Mouse (Mus musculus): ENCODE measurements around the gene Fndc3b. TPM values are rescaled to one million over a fixed set of nuclear protein-coding genes. Genes with fewer than 3 reads are reported as not detected.

Gene Fndc3b
- total RNA-seq, 1 experiment from 2014 or later, result 14.3 TPM

DNA sequence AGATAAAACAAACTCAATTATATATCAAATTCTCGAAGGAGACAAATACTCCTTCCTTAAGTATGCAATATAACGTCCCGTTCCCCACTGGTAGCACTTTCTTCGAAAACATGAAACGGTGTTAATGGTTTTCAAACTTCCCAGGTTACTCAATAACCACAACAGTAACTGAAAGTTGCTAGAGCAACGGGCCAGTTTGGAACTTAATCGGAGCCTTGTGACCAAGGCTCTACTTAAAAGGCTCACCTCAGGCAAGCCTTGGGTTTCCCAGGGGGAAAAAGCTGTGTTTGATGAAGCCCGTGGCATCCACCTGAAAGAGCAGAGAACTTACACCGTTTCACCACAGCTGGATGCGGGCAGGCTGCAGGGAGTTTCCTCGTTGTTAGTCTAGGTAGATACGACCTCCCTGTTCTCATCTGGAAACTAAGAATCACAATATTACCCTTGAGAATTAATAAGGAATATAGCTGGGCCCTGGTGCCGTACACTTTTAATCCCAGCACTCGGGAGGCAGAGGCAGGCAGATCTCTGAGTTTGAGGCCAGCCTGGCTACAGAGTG is 25.4 kb downstream of the Fndc3b start:
- ATAC-seq (ENCODE audit: extremely low read depth, insufficient number of reproducible peaks, low FRiP score, poor library complexity, severe bottlenecking), result no peak

DNA sequence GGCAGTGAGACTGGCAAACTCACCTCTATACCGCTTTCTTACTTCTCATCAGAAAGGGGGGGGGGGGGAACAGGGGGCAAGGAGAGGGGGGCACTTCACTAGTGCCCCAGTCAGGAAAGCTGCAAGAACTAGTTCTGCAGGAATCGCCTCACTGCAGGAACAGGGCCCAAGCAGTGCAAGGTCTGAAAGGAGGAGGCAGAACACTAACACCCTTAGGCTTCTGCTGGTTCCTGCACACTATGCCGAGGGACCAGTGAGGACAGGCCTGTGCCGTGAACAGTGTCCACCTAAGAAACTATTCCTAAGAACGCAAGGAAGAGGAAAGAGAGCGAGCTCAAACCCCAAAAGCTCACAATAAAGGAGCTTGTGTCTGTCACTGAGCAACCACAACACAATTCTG is 26.0 kb downstream of the Fndc3b start:
- ATAC-seq (ENCODE audit: extremely low read depth, insufficient number of reproducible peaks, low FRiP score, poor library complexity, severe bottlenecking), result no peak

DNA sequence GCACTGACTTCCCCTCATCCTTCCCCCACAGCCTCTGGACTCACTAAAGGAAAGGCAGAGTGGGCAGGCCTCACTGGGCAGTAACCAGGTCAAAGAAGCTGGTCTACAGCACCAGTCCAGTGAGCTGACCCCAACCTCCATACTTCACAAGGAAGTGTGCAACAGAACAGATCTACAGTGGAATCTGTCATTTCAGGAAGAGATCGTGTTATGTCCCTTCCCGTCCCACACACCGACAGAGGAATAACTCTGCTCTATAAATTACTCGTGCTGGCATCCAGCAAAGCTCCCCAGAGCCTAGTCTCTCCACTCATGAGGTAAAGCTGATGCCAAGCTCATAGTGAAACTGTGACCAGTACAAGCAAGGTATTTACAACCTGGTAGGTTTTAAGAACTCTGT is 27.7 kb downstream of the Fndc3b start:
- no peak for ATAC-seq (ENCODE audit: extremely low read depth, insufficient number of reproducible peaks, low FRiP score, poor library complexity, severe bottlenecking)

DNA sequence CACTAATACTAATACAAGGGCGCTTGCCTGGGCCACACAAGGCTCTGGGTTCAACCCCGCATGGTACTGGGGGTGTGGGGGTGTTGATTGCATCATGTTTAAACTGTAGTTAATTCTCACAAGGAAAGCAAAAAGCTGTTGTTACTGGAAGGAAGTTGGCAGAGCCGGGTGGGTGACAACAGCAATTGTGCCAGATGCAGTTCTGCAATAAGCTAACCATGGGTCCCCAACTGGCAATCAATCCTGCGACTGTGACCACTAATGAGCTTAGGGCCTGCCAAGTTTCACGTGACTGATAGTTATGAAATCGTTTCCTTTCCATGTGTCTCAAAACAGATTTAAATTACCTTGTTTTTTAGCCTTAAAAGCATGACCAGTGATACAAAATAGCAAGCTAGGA is 33.5 kb downstream of the Fndc3b start:
- ATAC-seq (ENCODE audit: extremely low read depth, insufficient number of reproducible peaks, low FRiP score, poor library complexity, severe bottlenecking), result no peak

DNA sequence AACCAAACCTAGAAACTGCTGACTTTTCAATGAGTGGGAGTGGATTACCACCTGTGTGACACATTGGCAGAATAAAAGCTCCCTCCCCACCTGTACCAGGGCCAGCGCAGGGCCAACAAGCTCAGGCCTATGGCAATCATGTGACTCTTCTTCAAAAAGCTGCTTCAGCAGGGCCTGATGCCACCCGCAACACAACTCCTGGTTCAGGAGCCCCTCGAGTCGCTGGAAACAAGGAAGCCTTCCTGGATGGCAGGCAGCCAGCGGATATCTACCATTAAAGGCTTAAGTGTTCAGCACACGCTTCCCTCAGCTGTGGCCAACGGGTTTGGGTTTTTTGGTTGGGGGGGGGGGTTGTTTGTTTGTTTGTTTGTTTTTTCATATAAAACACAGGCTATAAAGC is 37.4 kb downstream of the Fndc3b start:
- ATAC-seq (ENCODE audit: extremely low read depth, insufficient number of reproducible peaks, low FRiP score, poor library complexity, severe bottlenecking), result no peak

DNA sequence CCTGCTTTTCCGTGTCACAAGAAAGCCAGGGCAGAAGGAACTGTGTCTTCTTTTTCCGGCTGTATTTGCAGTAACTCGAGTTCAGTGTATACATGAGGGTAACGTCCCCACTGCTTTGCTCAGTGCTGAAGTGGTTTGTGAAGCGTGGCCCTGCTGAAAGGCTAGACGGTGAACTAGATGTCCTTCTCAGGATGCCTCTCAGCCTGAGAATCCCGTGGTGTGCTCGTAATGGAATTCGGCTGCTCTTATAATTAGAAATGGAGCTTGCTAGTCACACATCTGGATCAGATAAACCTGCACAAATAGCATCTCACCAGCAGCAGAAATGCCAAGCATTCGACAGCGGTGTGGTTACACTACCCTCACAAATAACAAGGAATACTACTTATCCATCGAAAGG is 40.7 kb downstream of the Fndc3b start:
- ATAC-seq (ENCODE audit: extremely low read depth, insufficient number of reproducible peaks, low FRiP score, poor library complexity, severe bottlenecking), result no peak

DNA sequence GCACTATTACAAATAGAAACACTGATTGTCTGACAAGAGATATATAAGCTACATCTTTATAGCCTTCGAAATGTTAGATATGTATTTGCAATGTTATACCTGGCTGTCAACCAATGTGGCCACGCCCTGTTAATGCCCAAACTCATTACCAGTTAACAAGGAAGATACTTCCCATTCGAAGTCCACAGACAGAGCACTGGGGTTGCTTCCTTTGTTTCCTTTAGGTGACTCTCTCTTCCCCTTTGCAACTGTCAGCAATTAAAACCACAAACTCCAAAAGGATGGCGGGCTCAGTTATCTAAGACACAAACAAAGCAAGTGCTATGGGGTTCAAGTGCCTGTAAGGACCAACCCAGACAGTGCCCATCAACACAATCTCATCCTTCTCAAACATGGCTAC is 43.8 kb downstream of the Fndc3b start:
- ATAC-seq (ENCODE audit: extremely low read depth, insufficient number of reproducible peaks, low FRiP score, poor library complexity, severe bottlenecking), result no peak

DNA sequence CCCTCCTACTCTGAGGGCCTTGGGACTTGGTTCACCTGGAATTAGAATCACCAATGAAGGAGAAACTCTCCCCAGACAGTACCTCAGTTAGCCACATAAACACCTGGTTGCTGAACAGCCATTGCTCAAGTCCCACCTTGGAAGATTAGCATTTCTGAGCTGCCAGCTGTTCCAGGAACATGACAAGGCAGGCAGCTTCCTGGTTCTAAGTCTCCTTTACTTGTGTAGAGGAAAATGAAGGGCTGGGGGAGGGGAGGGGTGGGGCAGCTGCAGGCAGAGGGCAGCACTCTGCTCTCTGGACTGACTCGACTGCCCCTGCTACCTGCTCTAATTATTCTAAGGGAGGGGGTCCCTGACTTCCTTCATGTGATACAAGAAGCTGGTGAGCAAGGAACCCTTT is 45.8 kb downstream of the Fndc3b start:
- ATAC-seq (ENCODE audit: extremely low read depth, insufficient number of reproducible peaks, low FRiP score, poor library complexity, severe bottlenecking), result no peak

DNA sequence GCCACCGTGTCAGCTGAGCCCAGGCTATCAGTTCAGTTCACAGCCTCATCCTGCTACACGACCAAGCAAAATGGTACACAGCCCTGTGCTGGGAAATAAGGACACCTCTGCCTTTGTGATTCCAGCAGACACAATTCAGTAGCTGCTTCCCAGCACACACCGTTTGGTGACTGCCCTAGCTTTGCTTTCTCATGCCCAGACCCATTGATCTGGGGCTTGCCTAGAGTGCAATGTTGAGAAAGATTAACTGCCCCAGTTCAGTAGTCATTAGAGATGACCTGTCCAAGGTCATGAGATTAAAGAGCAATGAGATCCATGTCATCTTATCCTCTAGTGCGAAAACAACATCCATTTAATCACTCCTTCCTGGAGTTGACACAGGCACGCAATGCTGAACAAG is 47.9 kb downstream of the Fndc3b start:
- ATAC-seq (ENCODE audit: extremely low read depth, insufficient number of reproducible peaks, low FRiP score, poor library complexity, severe bottlenecking), result no peak

DNA sequence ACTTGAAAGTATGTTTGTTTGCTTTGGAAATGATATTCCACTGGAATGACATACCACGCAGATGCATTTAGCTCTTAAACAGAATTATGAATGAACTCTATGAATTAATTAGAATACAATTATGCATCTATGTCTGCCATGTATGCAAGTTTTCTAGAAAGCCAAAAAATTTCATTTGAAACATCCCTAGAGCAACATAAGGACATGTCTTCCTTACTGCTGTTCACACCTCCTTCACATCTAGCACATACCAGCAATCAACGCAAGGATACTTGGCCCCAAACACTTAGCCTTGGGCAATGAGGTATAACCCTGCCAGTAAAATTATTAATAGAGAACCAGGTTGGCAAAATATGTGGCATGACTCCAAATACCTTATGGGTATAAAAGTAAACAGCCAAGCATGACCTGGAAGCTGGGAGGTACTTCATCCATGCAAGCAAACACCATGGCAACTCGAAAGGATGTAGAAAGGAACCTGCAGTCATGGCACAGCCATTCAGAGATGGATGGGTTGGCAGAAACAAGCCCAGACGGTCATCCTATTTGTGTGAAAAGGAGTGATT is 52.8 kb downstream of the Fndc3b start:
- ATAC-seq (ENCODE audit: extremely low read depth, insufficient number of reproducible peaks, low FRiP score, poor library complexity, severe bottlenecking), result no peak

DNA sequence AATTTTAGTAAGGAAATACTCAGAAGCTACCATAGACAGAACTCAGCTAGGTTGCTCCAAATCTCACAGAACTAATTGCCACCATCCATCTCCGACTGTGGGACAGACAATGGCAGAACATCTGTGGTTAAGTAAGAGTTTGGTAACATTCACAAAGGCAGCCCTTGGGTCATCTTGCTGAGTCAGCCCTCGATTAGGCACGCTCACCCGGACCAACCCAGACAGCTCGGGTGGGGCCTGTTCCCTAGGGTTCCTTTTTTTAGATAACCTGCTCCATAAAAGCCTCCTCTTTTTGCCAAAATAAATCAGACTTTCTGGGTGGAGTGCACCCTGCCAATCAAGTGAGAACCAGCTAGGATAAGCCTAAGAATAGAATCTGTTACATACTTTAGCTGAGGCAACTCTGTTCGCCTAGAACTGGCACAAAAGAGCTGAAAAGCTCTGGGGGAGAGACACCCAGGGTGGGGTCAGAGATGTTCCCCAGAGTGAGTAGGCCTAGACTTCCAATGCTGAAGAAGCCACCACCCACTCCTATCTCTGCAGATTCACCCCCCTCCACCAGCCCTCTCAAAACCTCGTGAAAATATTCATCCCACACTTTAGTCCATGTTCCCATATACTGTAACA is 54.2 kb downstream of the Fndc3b start:
- ATAC-seq (ENCODE audit: extremely low read depth, insufficient number of reproducible peaks, low FRiP score, poor library complexity, severe bottlenecking), result peak; percentile 77

DNA sequence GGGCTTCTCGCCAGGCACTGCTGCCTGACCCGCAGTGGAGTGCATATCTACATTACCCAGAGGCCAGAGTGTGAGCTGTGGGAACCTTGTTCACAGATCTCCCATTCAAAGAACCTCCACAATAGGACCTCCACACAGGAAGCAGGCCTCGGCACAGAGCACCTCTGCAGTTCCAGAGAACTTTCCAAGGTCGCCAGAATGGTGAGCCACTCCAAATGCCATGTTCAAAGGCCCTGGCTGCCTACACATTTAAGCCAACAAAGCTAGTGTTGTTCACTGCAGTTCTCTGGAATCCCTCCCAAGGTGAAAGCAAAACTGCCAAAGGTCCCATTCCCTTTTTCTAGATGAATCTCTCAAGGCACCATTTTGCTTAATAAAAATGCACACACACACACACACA is 55.4 kb downstream of the Fndc3b start:
- ATAC-seq (ENCODE audit: extremely low read depth, insufficient number of reproducible peaks, low FRiP score, poor library complexity, severe bottlenecking), result no peak

DNA sequence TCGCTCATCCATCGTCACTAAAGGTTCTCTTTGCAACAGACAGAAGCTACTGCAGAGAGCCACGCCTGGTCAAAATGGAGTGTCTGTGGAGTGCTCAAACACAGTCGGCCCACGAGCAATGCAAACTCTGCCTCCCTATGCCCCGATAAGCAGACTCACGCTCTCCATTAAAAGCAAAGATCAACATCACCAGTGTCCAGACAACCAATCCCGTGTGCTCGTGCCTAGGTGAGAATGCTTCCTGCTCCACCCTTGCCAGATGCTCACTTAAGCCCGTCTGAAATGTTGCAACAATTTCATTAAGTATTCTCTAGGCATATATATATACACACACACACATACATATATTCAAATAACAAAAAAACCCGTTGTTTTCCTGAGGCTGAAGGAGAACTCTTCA is 56.1 kb downstream of the Fndc3b start:
- no peak for ATAC-seq (ENCODE audit: extremely low read depth, insufficient number of reproducible peaks, low FRiP score, poor library complexity, severe bottlenecking)

DNA sequence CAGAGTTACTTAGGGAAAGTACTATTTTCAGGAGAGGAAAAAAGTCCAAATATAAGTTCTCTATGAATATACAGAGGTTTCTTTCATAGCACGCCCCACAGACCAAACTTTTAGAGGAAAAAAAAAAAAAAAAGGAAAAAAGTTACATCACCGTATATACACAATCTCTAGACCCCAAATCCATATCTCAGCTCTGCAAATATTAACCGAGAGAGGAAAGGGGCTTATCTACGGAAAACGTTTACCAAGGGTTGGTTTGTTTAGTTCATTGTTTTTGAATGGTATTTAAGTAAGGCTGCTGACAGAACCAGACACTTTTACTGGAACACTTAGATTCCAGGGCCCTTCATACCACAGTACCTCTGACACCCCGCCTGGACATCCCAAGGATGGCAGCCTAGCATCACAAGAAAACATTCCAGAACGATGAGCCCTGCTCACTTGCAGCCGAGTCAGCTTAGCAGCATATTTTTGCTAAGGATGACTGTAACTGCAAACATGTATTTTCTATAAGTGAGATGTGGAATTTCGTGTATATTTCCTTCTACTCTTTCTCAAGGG is 58.6 kb downstream of the Fndc3b start:
- ATAC-seq (ENCODE audit: extremely low read depth, insufficient number of reproducible peaks, low FRiP score, poor library complexity, severe bottlenecking), result no peak

DNA sequence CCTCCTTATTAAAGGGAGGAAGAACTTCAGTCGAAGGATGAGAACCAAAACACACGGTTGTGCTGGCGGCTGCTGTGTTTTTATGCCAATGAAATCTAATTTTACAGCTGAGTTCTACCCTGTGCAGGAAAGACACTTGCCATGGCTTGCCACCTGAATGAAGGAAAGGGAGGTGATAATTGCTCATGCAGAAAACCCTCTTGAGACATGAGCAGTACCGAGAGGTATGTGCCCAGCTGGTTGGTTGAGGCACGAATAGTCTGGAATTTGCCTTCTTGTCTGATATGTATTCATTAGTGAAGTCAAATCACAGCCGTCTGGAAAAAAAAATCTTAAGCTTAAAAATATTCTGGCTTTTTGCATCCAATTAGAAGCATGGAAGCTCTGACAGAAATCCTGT is 59.4 kb downstream of the Fndc3b start:
- no peak for ATAC-seq (ENCODE audit: extremely low read depth, insufficient number of reproducible peaks, low FRiP score, poor library complexity, severe bottlenecking)

DNA sequence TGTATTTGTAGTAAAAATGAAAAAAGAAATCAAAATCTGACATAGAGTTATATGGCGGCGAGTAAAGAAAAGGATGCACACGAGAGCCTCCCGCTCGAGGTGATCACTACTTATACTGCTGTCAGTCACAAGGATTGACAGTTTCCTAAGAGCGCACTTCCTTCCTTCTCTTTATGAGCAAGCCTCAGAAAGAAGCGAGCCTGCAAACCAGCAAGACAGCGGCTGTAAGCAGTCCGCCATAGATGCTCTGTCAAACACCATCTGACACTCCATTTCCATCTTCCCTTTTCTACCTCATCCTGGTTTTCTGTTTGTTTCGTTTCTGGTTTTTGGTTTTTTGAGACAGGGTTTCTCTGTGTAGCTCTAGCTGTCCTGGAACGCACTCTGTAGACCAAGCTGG is 61.0 kb downstream of the Fndc3b start:
- ATAC-seq (ENCODE audit: extremely low read depth, insufficient number of reproducible peaks, low FRiP score, poor library complexity, severe bottlenecking), result no peak

DNA sequence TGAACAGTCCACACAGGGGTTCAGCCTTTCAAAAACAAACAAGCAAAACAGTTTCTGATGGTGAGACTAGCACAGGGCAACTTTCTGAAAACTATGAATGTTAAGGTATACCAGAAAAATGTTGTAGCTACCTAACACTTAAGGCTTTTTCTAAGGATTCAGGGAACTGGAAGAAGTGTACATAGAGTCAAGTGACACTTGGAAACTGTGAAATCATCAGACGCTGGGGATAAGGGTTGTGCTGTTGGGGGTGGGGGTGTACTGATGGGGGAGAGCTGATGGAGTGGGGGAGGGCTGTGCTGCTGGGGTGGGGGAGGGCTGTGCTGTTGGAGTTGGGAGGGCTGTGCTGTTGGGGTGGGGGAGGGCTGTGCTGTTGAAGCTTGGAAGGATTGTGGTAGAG is 61.8 kb downstream of the Fndc3b start:
- ATAC-seq (ENCODE audit: extremely low read depth, insufficient number of reproducible peaks, low FRiP score, poor library complexity, severe bottlenecking), result no peak

DNA sequence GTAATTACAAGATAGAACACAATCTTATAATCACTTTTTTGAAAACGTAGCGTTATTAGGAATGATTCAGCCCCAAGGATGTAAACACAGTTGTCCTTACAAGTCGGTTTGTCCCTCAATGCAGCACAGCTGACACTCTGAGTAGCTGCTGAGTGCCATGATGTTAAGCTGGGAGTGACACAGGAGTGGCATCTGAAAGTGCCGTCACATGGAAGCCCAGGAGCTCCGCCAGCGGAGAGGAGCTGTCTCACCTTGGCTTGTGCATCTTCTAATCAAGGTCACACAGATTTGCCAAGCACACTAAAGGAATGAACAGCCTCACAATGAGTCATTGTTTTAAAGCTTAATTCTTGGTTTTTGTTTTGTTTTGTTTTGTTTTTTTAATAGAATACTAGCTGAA is 68.7 kb downstream of the Fndc3b start:
- ATAC-seq (ENCODE audit: extremely low read depth, insufficient number of reproducible peaks, low FRiP score, poor library complexity, severe bottlenecking), result no peak

DNA sequence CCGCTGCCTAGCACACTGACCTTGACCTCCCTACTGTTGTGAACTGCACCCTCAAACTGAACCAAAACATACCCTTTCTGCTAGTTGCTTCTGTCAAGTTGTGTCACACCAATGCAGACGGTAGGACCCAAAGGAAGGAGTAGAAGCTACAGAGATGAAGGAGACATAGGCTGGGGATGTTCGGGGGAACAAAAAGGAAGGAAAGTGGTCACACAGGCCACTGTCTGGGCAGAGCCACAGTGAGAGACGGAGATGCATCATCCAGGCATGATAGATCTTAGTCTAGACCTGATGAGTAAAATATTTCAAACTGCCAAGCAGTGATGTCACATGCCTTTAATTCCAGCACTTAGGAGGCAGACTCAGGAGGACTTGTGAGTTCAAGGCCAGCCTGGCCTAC is 71.4 kb downstream of the Fndc3b start:
- no peak for ATAC-seq (ENCODE audit: extremely low read depth, insufficient number of reproducible peaks, low FRiP score, poor library complexity, severe bottlenecking)

DNA sequence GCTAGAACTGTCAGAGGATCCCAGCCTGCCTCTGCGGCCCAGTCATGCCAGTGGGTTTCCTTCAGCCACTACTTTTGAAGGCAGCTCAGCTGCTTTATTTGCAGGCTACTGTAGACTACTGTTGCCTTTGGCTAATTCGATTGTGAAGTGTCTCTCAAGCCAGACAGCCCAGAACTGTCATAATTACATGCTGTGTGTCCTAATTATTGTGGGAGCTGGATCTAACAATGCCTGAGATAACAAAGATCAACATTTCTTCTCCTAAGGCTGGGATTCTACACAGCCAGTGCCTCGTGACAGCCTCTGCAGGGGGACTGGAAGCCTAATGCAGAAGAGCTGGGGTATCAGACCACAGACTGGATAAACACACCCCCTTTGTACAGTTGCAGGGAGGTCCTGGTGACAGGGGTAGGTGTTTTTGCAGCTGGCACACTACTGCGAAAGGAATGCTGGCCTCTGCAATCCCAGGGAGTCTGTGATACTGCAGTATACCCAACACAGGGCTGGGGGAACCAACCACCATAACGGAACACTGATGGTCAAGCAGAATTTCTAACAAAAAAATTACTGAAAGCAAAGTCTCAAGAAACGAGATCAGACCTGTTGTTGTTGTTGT is 74.0 kb downstream of the Fndc3b start:
- ATAC-seq (ENCODE audit: extremely low read depth, insufficient number of reproducible peaks, low FRiP score, poor library complexity, severe bottlenecking), result no peak

Data from neutrophil, adult 5-6 weeks (primary cell).